Mouse (Mus musculus): ENCODE measurements around the gene Zg16. TPM values are rescaled to one million over a fixed set of nuclear protein-coding genes. Genes with fewer than 3 reads are reported as not detected.

The Zg16 gene
- polyA plus RNA-seq, 1 experiment from 2014 or later: 34.1 TPM

- H3K27me3 ChIP-seq (replicated peaks): no peaks in the 10 kb centered on the region
- under 1% methylated on average over 22 of the region's 22 CpGs for WGBS
- peak overlapping the region; percentile 88 for H3K9ac ChIP-seq
- H3K36me3 ChIP-seq: peaks cover 12% of the 10 kb centered on the region
- H3K4me3 ChIP-seq (replicated peaks): peak overlapping the region; percentile 71
- H3K9me3 ChIP-seq: no peaks in the 10 kb centered on the region
- peak; percentile 37 for ATAC-seq (ENCODE audit: insufficient read depth, low FRiP score, low read depth)
- peak overlapping the region; percentile 98 for H3K27ac ChIP-seq
- peaks cover 52% of the 10 kb centered on the region for H3K4me1 ChIP-seq
- peak overlapping the region; percentile 86 for H3K4me2 ChIP-seq
Measured at GRCm38 (mm10) chr7:127016486-127016938, 70.6 kb downstream of the Zg16 start.

- Histone ChIP-seq H3K4me2 (peak within 1 kb of the TSS; percentile 86), H3K4me1 (peaks cover 49% of the 10 kb centered on the region), H3K36me3 (peaks cover 12% of the 10 kb centered on the region), H3K9me3 (no peaks in the 10 kb centered on the region), H3K4me3 (replicated peaks) (peak within 1 kb of the TSS; percentile 71), H3K27me3 (replicated peaks) (no peaks in the 10 kb centered on the region), H3K9ac (peak within 1 kb of the TSS; percentile 88), H3K27ac (peak within 1 kb of the TSS; percentile 98)
- ATAC-seq (ENCODE audit: insufficient read depth, low FRiP score, low read depth): no peak
Measured at GRCm38 (mm10) chr7:127016481-127016485, 70.8 kb downstream of the Zg16 start, which contains the start of gene Pagr1b. TSS of gene Pagr1b (minus strand) at chr7:127016484.

GRCm38 (mm10) chr7:127016081-127016480 lies 71.0 kb downstream of the Zg16 start:
- Histone ChIP-seq H3K27ac (peak overlapping the region; percentile 98), H3K4me1 (peaks cover 47% of the 10 kb centered on the region), H3K36me3 (peaks cover 12% of the 10 kb centered on the region), H3K27me3 (replicated peaks) (no peaks in the 10 kb centered on the region), H3K4me2 (peak overlapping the region; percentile 86), H3K9me3 (no peaks in the 10 kb centered on the region), H3K4me3 (replicated peaks) (peak overlapping the region; percentile 71), H3K9ac (peak overlapping the region; percentile 88)
- peak; percentile 8; the same call in 1 of the 2 replicates for ATAC-seq (ENCODE audit: insufficient read depth, low FRiP score, low read depth)
- 3% methylated on average over 10 of the region's 10 CpGs for WGBS

GRCm38 (mm10) chr7:127014993-127015392 lies 72.1 kb downstream of the Zg16 start:
- 92% methylated on average over 12 of the region's 12 CpGs for WGBS
- Histone ChIP-seq H3K9ac (no peak overlapping the region), H3K4me1 (peaks cover 38% of the 10 kb centered on the region), H3K27ac (no peak overlapping the region), H3K9me3 (no peaks in the 10 kb centered on the region), H3K4me3 (replicated peaks) (0 out of 2 replicates have a peak overlapping the region, but pooled peaks have one; percentile 0), H3K36me3 (peaks cover 12% of the 10 kb centered on the region), H3K4me2 (peak overlapping the region; percentile 64; the same call in 1 of the 2 replicates), H3K27me3 (replicated peaks) (no peaks in the 10 kb centered on the region)
- no peak for ATAC-seq (ENCODE audit: insufficient read depth, low FRiP score, low read depth)

DNA sequence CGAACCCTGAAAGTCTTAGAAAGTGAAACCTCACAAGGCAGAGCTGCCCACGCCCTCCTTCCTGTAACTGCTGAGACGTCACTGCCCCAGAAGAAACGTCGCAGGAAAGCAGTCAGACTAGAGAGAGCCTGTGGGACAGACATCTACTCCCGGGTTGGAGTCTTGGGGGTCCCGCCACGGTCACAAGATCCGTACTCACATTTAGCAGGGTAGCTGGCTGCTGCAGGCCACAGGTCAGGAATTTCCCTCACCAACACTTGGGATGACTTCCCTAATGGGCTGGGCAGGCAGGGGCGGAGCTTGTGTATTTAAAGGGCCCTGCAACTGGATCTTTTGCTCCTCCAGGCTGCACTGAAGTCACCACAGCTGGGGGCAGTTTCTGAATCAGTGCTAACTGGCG lies 72.8 kb downstream of the Zg16 start, which contains the start of gene Mvp:
TSS of gene Mvp (minus strand) at position 302 of the 400 bp plus-strand sequence.
- peak within 1 kb of the TSS; percentile 86 for H3K4me2 ChIP-seq
- H3K4me3 ChIP-seq (replicated peaks): peak within 1 kb of the TSS; percentile 71
- 20% methylated on average over 11 of the region's 11 CpGs for WGBS
- peak within 1 kb of the TSS; percentile 46 for H3K27ac ChIP-seq
- no peaks in the 10 kb centered on the region for H3K9me3 ChIP-seq
- no peaks in the 10 kb centered on the region for H3K27me3 ChIP-seq (replicated peaks)
- H3K9ac ChIP-seq: peak within 1 kb of the TSS; percentile 22; the same call in 1 of the 2 replicates
- no peak for ATAC-seq (ENCODE audit: insufficient read depth, low FRiP score, low read depth)
- H3K36me3 ChIP-seq: peaks cover 12% of the 10 kb centered on the region
- peaks cover 36% of the 10 kb centered on the region for H3K4me1 ChIP-seq

- H3K27me3 ChIP-seq (replicated peaks): no peaks in the 10 kb centered on the region
- 91% methylated on average over 6 of the region's 6 CpGs for WGBS
- no peaks in the 10 kb centered on the region for H3K9me3 ChIP-seq
- H3K4me1 ChIP-seq: peaks cover 36% of the 10 kb centered on the region
- no peak overlapping the region for H3K27ac ChIP-seq
- ATAC-seq (ENCODE audit: insufficient read depth, low FRiP score, low read depth): no peak
- H3K9ac ChIP-seq: no peak overlapping the region
- H3K4me2 ChIP-seq: peak overlapping the region; percentile 64
- 0 out of 2 replicates have a peak overlapping the region, but pooled peaks have one; percentile 51 for H3K4me3 ChIP-seq (replicated peaks)
- peaks cover 12% of the 10 kb centered on the region for H3K36me3 ChIP-seq
Measured at GRCm38 (mm10) chr7:127013385-127013784, 73.7 kb downstream of the Zg16 start.

GRCm38 (mm10) chr7:127012845-127013244 lies 74.3 kb downstream of the Zg16 start:
- no peak overlapping the region for H3K27ac ChIP-seq
- no peaks in the 10 kb centered on the region for H3K9me3 ChIP-seq
- peaks cover 34% of the 10 kb centered on the region for H3K4me1 ChIP-seq
- peaks cover 12% of the 10 kb centered on the region for H3K36me3 ChIP-seq
- H3K4me3 ChIP-seq (replicated peaks): no peak overlapping the region
- H3K9ac ChIP-seq: no peak overlapping the region
- H3K27me3 ChIP-seq (replicated peaks): no peaks in the 10 kb centered on the region
- WGBS: 92% methylated on average over 10 of the region's 10 CpGs
- no peak for ATAC-seq (ENCODE audit: insufficient read depth, low FRiP score, low read depth)
- H3K4me2 ChIP-seq: no peak overlapping the region

DNA sequence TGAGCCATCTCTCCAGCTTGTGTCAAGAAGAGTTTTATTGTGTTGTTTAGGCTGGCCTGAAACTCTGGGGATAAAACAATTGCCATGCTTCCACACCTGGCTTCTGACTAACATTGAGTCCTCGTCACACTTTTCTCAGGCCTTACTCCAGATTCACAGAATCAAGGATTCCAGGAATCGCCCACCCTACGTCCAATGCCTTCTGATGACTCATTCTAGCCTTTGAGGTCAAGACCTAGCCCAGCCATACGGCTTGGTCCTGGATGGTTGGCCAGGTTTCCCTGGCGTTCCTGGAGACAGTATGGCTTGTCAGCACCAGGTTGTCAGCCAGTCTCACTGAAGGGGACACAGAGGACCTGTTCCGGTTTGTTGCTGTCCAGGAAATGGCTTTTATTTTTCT lies 74.8 kb downstream of the Zg16 start:
- Histone ChIP-seq H3K9ac (no peak overlapping the region), H3K27me3 (replicated peaks) (no peaks in the 10 kb centered on the region), H3K27ac (no peak overlapping the region), H3K36me3 (peaks cover 12% of the 10 kb centered on the region), H3K4me1 (peaks cover 31% of the 10 kb centered on the region), H3K9me3 (no peaks in the 10 kb centered on the region), H3K4me3 (replicated peaks) (no peak overlapping the region), H3K4me2 (no peak overlapping the region)
- no peak for ATAC-seq (ENCODE audit: insufficient read depth, low FRiP score, low read depth)
- WGBS: 82% methylated on average over 6 of the region's 6 CpGs

GRCm38 (mm10) chr7:127011717-127012116 lies 75.4 kb downstream of the Zg16 start:
- ATAC-seq (ENCODE audit: insufficient read depth, low FRiP score, low read depth): no peak
- Histone ChIP-seq H3K4me3 (replicated peaks) (no peak overlapping the region), H3K27me3 (replicated peaks) (no peaks in the 10 kb centered on the region), H3K36me3 (peaks cover 12% of the 10 kb centered on the region), H3K4me2 (no peak overlapping the region), H3K9me3 (no peaks in the 10 kb centered on the region), H3K27ac (no peak overlapping the region), H3K9ac (no peak overlapping the region), H3K4me1 (peaks cover 31% of the 10 kb centered on the region)
- 77% methylated on average over 2 of the region's 2 CpGs for WGBS

DNA sequence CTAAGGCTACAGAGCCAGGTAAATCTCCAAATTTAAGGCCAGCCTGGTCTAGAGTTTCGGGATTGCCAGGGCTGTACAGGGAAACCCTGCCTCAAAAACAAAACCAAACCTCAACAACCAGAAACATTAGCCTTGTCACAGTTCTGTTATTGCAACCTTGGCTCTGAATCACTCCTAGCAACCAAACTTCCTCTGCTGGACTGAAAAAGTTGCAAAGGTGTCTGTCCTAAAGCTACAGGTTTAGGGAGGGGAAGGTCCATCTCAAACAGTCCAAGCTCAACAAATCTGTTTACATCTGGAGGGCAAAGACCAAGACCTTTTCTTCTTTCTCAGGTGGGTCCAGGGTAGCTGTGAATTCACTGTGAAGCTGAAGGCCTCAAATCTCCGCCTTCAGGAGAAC lies 76.1 kb downstream of the Zg16 start:
- WGBS: 89% methylated on average over 2 of the region's 2 CpGs
- Histone ChIP-seq H3K9ac (no peak overlapping the region), H3K4me3 (replicated peaks) (no peak overlapping the region), H3K27ac (no peak overlapping the region), H3K36me3 (peaks cover 12% of the 10 kb centered on the region), H3K4me1 (peaks cover 29% of the 10 kb centered on the region), H3K4me2 (no peak overlapping the region), H3K27me3 (replicated peaks) (no peaks in the 10 kb centered on the region), H3K9me3 (no peaks in the 10 kb centered on the region)
- no peak for ATAC-seq (ENCODE audit: insufficient read depth, low FRiP score, low read depth)

DNA sequence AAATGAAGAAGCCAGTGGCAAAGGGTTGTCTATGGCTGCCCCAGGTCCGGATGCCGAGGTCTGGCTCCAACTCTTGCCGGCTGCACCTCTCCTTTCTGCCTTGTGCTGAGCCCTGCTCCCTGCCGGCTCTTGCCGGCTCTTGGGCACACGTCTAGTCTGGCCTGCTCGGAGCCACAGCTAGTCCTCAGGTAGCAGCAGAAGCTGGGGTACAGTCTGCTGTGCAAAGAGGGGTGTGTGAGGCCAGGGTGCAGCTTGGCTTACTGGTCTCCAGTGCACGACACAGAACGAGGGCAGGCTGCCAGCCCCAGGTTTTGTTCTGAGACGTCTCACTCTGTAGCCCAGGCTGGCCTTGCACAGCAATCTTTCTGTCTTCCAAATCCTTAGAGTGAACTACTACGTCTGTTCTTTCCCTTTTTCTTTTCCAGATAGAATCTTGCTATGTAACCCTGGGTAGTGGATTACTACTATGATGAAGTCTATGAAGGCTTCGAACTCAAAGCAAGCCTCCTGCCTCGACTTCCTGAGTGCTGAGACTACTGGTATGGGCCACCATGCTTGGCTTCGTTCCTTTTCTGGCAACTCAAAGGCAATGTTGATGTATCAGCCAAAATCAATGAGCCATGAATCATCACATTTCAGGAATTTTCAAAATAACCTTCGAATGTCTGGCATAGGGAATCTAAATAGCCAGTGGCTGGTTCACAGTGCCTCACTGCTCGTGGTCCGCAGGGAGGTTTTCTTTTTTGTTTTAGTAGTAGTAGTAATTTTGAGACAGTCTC lies 77.6 kb downstream of the Zg16 start:
- Histone ChIP-seq H3K27ac (peak overlapping the region; percentile 95), H3K4me3 (replicated peaks) (no peak overlapping the region), H3K36me3 (peaks cover 8% of the 10 kb centered on the region), H3K9ac (no peak overlapping the region), H3K4me2 (peak overlapping the region; percentile 9; the same call in 1 of the 2 replicates), H3K9me3 (no peaks in the 10 kb centered on the region), H3K27me3 (replicated peaks) (no peaks in the 10 kb centered on the region), H3K4me1 (peaks cover 20% of the 10 kb centered on the region)
- ATAC-seq (ENCODE audit: insufficient read depth, low FRiP score, low read depth): no peak
- WGBS: 80% methylated on average over 17 of the region's 17 CpGs

- no peak overlapping the region for H3K9ac ChIP-seq
- H3K27me3 ChIP-seq (replicated peaks): no peaks in the 10 kb centered on the region
- no peak overlapping the region for H3K4me3 ChIP-seq (replicated peaks)
- H3K4me1 ChIP-seq: peaks cover 15% of the 10 kb centered on the region
- WGBS: 37% methylated on average over 9 of the region's 9 CpGs
- peak overlapping the region; percentile 37 for H3K4me2 ChIP-seq
- ATAC-seq (ENCODE audit: insufficient read depth, low FRiP score, low read depth): peak; percentile 92
- no peaks in the 10 kb centered on the region for H3K9me3 ChIP-seq
- peaks cover 8% of the 10 kb centered on the region for H3K36me3 ChIP-seq
- H3K27ac ChIP-seq: peak overlapping the region; percentile 95
Measured at GRCm38 (mm10) chr7:127008239-127009019, 78.7 kb downstream of the Zg16 start.

All from stomach, embryonic 15.5 days (tissue).